Mouse (Mus musculus) gastrocnemius, postnatal 14 days (tissue): ENCODE measurements at regions not wholly inside any gene's neighbourhood (a gene's known extent, or its start where the extent isn't known, plus 50 kb on each side); places are given as distances from the start of the nearest gene placed in this dataset.

Experiments
- DNase-seq: peaks from one replicate; pipeline ENCODE4 v3.0.0; 2021; ENCODE audit warnings: mixed read lengths
- intact Hi-C: fragments of 180-260 bp; cut with DNase I; formaldehyde crosslinking; loops from one replicate; pipeline ENCODE4 v1.15.1; 2025; ENCODE audit warnings: low total_unique reads

DNA sequence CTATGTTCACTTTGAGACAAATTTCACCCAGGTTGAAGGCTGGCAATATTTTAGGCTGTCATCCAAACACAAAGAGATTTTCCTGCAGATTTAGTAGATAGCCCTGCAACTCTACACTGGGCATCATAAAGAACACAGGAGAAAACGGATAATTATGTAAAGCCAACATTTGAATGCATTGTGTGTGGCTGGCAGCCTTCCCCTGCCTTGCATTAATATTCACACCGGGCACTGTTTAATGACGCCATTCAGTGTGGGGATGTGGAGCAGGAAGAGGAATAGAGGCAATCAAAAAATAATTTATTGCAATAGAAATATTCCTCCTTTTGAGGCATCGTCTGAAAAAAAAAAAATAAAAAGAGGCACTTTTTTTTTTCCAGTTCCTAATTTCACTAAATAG, 105.7 kb downstream of the Samd5 start:
- intact Hi-C loops: no loop called here
- DNase-seq: no peak

DNA sequence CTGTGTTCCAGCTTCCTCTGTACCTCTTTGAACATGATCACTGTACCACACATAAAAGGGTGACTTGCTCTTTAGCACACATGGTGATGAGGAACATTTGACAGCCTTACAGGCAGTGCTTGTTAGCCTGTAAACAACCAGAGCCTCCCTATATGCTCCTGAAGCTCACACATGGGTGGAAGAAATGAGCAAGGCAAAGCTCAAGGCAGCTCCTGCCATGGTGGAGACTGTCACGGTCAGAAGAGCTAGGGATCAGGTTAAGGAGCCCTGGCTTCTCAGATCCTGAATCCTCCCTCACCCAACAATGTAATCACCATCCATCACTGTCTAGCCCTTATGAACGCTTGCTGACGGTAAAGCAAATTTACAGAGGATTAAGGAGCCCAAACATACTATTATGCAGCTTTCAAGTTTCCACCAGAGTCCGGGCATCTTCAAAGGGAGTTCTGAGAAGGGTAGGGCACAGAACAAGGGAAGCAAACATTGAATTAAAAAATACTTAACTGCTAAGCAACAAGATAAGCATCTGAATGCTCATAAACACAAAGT, 117.4 kb downstream of the Samd5 start:
- DNase-seq: no peak
- intact Hi-C loops: no loop called here

DNA sequence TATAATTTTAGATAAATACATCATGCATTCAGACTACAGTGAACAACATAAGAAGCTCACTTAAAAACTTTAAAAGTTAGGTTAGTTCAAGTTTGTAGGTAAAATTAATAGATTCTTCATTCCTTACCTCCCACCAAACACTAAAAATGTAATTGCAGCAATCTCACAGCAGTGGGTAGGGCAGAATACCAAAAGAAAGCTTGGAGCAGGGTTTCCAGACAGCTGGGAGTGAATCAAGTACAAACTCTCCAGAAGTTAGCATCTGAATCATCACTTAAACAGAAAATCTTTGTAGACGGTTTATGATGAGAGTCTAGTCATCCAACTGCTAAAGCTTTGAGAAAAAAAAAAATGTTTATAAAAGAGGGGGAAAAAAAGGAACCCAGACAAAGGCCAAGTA, 117.9 kb downstream of the Samd5 start:
- no peak for DNase-seq
- intact Hi-C loops: no loop called here

DNA sequence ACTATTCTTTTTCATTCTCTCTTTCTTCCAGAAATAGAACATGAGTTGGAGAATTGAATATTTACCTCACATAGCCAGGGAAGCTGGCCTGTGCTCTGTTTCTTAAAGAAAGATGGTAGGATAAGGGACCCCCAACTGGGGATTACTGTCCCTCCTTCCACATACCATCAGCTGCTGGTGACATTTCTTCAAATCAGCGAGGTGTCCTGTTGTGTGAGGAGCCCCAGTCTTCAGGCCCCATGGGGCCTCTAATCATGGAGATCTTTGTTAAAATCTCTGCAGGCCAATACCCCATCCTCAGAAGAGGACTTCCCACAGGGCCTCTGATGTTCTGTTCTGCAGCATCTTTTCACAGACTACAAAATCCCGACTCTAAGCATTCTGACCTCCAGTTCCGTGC, 121.1 kb downstream of the Samd5 start:
- intact Hi-C loops: no loop called here
- no peak for DNase-seq

DNA sequence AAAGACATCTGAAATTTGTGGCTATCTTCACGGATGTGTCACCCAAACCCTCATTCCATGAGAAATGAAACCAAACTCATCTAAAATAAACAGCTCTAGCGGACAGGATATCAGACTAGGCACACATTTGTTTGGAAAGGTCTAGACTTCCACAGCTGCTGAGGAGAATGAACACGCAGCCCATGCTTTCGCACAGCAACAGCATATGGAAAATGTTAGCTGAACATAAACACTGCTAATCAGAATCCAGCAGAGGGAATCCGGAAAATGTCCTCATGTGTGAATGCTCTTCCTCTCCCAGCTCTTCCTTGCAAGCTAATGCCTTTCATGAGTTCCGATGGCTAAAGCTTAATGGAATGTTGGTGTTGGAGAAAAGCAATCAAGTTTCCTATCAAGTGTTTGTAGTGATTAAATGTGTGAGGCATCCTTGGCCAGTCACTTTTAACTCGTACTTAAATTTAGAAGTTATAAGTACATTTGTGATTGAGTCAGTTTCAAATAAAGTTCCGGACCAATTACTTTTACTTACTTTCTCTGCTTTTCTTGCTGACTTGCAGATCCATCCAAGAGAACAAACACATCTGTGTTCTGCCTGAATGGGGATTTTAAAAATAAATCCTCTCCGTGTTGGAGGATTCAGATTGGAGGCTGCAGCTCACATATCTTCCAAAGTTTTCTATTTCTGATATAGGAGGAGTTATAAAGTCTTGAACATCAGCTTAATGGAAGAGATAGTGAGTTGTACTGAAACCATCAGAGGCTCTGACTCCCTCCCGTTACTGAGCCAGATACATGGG, 124.9 kb downstream of the Samd5 start:
- DNase-seq: no peak
- intact Hi-C loops: no loop called here

DNA sequence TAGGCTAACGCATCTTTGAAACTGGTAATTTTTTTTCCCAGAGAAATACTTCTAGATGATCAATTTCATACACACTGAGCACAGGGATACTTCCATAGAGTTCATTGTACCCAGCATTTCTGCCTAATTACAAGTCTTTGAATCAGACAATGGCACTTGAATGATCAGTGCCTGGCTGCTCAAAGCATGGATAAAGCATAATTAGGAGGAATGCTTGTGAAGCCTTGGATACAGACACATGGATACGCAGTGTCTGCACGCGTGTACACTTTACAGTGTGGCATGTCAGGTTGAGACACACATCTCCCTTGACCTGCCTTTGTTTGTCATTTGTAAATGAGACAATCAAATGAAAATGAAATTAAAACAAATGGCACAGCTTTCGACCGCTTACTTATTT, 129.2 kb downstream of the Samd5 start:
- no peak for DNase-seq
- intact Hi-C loops: no loop called here

DNA sequence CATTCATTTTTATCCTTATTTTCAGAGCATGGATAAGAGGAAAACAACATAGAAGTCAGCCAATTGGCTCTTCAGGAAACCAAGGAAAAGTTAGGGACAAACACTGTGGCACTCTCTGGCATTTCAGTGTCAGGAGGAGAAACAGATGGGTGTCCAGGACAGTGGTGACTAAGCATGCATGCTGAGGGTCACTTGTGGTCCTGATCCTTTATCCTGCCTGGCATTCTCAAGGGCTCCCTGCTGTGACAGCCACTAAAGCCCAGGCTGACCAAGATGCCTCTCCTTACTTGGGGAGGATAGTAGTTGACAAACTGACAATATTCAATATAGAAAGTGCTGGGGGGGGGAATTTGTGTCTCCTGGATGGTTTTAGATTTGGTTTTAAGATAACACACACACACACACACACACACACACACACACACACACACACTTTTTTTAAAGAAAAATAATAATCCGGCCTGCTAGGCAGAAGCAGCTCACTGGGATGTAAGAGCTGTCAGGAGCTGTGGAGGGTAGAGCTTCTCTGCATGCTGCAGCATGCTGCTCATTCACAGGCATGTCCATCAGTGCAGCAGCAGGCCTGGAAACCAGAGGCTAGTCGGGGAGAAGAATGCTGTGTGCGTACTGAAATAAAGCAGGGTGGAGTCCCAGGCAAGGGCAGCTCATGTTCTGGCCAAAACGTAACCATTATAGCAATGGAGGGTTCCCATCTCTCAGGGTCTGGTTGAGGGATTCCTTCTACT, 130.8 kb downstream of the Samd5 start:
- intact Hi-C loops: no loop called here
- DNase-seq: no peak

DNA sequence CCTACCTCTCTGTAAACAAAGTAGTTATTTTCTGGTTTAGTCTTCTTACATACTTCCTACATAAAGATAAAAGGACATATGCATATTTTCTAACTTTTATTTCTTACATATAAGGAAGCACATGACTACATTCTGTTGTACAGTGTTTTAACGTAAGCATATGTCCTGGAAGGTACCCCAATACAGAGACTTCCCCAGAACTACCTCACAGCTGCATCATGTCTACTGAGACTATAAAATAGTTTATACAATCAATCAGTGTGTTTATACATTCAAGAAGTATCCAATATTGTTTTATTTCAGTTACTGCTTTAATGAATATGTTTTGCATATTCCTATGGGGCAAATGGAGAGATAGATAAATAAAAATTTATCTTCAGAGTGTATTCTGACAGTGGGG, 133.4 kb downstream of the Samd5 start:
- intact Hi-C loops: no loop called here
- no peak for DNase-seq

DNA sequence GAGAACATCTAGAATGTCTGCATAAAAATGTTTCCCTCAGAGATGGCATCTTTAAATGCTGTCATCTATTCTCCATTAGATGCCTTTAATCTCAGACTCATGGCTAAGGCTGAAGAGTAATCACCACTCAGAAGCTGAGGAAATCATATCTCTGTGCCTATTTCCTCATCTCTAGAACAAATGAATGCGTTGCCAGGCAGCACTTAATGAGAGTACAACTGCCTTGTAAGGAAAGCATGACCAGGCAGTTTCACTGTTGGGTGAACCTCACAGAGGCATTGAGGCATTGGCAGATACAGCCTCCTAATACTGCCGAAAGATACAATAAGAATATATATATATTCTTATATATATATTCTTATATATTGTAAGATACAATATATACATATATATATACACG, 137.3 kb downstream of the Samd5 start:
- DNase-seq: no peak
- intact Hi-C loops: no loop called here

DNA sequence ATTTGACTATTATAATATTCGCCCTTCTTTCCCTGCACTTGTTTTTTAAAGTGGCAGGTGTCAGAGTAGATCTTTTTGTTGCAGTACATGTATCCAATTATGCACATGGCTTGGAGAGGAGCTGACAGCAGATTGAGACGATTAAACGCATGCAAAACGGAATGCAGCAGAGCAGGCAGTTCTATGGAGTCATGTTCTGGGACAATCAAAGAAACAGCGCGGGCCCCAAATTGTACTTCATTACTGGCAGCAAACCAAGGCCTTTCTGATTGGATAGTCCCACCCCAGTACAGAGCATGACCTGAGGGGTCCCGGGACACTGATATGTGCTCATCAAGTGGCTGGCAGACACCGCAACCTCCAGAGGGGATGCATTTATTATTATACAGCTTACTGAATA, 140.5 kb downstream of the Samd5 start:
- intact Hi-C loops: no loop called here
- no peak for DNase-seq

DNA sequence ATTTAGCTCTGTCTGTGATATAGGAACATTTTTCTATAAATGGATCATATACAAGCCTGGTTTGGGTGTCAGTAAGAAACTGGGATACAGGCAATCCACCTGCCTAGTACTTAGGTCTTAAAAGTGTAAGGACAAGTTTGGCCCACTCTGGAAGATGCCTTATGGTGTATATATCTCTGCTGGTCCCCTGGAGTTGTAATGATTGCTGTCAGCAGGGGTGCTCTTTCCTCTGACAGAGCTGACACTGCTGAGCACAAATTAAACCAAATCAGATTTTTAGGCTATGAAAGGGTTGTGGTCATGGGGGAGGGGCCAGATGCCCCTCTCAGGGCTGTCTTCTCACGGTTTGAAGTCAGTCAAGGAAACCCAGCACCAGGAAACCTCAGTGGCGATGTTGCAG, 141.7 kb downstream of the Samd5 start:
- intact Hi-C loops: no loop called here

DNA sequence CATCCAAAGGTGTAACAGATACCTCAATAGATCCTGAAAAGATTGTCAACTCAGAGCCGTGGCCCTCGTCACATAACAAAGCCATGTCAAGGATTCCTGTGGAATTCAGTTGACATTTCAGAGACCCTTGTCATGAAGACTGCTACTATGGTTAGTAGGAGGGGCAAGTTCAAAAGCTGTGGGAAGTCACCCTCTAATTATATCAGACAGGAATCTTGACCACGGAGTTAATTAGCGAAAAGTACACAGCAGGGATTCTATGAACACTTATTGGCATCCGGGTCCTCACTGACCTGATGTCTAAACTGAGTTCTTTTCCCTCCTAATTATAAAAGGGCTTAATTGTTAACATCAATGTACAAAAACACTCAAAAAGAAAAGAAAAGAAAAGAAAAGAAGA, 143.1 kb downstream of the Samd5 start:
- intact Hi-C loops: no loop called here
- DNase-seq: no peak

More for the DNA sequence above, 141.7 kb downstream of the Samd5 start:
- DNase-seq: no peak

DNA sequence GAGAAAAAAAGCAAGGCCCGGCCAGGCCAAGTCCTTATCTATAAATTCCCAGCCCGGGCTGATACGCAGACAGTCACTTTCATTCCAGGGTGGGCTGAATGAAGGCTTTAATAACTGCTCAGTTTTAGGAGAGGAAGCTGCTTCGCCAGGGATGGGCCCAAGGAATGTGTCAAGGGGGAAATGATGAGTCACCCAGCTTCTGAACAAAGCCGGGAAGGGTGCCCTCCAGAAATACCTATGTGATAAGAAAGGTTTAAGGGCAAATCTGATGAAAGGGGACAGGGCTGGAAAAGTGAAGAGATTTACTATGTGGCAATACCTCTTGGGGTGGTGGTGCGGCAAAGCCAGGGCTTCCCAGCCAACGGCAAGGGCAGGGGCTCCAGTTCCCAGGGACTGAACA, 145.6 kb downstream of the Samd5 start:
- DNase-seq: no peak
- intact Hi-C loops: no loop called here

DNA sequence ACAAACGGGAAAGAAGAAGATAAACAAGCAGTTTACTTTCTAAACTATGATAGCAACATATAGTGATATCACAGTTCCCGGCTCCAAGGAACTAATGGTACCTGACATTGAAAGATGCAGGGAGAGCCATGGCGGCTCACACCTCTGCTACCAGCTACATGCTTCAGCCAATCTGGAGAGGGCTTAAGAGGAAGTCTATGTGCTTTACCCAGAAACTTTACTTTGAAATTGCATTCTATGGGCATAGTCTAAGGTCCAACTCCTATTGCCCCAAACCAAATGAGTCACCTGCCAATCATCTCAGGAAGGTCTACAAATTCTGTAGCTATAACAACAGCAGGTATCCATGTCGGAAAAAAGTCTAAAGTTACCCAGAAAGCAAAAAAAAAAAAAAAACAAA, 146.9 kb downstream of the Samd5 start:
- intact Hi-C loops: no loop called here
- DNase-seq: no peak

DNA sequence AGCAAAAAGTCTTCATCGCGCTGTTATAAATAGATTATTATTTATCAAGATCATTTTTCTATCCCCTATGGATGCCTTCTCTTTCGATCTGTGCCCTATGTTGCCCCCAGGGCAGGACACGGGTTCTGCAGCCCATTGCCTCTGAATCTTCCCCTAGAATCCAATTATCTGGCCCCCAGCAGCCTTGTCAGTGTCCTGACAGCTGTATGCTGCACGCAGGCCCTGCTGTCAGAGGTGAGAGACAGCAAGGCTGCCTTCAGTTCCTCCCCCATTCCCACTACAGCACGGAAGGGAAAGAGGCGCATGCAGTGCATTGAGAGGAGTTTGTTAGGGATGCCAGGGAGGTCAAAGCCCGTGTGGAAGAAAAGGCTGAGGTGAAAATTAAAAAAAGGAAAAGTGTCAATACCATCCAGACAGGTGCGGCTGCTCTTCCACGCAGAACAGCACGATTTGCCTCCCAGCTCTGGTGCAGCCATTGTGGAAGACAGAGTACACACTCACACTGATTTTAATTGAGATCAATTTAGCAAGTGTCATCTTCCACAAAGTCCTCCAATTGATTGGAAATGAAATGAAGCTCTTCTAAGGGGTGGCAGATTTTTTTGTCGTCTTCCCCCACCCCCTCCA, 165.1 kb downstream of the Samd5 start:
- DNase-seq: no peak
- intact Hi-C loops: no loop called here

DNA sequence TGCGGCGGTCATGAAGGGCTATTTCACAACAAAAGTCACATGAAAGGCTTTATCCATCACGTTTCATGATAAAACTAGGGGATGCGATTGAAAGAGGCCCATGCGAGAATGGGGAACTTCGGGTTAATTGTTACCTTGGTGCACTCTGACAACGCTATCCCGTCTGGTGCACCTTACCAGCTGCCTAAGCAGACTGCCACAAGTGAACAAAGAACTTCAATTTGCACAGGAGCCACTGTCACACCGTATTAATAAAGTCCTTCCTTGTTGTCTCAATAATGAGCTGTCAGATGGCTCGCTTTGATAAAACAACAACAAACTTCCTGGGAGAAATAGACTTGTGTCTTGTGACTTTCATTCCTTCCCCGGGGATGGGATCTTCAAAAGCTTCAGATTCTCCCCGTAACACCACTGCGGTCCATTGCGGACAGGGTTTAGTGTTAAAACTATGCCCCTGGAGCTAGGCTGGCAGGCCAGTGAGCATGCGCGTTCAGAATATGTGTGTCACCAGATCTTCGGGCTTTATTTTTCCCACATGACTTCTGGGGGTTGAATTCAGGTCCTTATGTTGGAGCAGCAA, 165.8 kb downstream of the Samd5 start:
- intact Hi-C loops: no loop called here
- DNase-seq: no peak

DNA sequence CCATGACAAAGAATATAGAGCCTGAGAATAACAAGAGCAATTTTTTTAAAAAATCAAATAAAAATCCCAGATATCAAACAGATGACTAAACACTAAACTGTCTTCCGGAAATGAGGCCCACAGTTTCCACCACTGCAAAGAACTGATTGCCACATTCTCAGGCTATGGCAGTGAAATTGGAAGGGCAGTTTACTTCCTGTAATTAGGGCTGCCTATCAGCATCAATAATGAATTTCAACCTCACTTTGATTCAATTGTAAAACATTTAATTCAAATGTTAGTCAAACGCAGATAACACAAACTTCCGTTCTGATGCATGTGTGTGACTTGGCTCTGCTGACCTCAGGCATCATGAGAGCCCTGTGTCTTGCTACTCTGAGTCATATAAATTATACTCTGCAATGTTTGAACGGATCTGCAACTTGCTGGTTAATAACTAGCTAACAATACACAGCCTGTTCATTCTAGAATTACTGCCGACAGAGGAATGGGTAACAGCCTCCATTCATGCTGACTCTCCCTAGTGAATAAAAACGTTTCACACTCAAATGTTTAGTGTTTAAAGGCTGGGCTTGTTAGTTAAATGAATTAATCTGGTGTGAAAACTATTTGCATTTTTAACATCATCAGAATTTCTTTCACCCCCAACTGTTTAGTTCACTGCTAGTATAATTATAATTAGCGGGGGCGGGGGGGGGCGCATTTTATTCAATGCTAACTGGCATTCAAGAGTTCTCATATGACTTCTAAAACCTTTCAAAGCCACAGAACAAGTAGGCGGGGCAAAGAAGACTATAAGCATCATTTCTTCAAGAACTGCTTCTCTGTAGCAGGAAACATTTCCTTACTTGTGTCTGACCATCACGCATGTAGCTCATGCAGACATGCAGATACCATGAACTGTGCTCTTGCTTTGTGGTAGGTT, 171.2 kb downstream of the Samd5 start:
- no peak for DNase-seq
- intact Hi-C loops: no loop called here

DNA sequence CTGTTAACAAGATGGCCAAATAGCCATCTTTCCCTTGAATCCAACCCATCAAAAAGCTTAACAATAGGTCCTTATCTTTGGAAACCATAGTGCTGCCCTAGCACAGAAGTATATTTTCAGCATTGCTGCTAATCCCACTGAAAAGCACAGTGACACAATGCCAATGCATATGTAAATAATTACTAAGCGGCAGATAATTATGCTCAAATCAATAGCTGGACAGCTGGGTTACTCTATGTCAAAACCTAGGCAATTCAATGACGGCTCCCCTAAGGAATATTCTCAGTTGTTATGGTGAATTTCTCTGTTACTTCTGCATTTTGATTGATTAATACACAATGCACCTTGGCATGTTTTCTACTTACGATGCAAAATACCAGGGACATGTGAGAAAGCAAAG, 176.5 kb downstream of the Samd5 start:
- DNase-seq: no peak
- intact Hi-C loops: no loop called here

DNA sequence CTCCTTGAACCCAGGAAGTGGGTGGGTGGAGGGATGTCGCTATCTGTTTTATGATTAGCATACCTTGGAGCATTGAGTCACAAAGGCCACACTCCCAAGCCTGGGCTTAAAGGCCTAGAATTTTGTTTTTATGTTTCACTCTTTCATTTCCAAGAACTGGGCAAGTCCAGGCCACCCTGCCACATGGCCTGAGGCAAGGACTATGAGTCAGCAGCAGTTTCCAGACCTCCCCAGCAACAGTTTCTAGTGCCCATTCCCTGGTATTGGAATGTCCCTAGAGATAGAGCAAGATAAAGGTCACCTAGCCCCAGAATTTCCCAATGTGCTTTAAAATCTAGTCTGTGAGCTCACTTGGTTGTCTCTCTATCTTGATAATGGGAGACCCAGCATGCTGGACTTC, 178.0 kb downstream of the Samd5 start:
- DNase-seq: no peak
- intact Hi-C loops: no loop called here
